In genomic region chr6:135166712-135167111, GRCm38 (mm10) we compare ENCODE assay signal across 13 mouse cellular contexts. TPM values are rescaled to one million over a fixed set of nuclear protein-coding genes. Genes with fewer than 3 reads are reported as not detected.
DNase-seq lines count a peak whose midpoint lies in the region; ATAC-seq and TF ChIP-seq lines count a peak whose summit lies in the region.
"Had no signal": no experiment of that assay in that cellular context is flagged by ENCODE, and none has a peak within 500 bp of the region (broad histone marks: within the 10 kb centered on the region; RNA-seq: fewer than 3 reads in every experiment).

No protein-coding gene starts in this region.

- intact Hi-C loops in left cerebral cortex, postnatal 14 days (cut with DNase I): no loop called here

- H3K4me1 ChIP-seq in hindbrain, postnatal 0 days (ENCODE audit: insufficient read depth, low read length): no peaks in the 10 kb centered on the region
- no peaks in the 10 kb centered on the region for H3K4me1 ChIP-seq in hindbrain, embryonic 11.5 days (replicated peaks; ENCODE audit: control insufficient read depth, insufficient read depth, low read length)
- peaks cover 23% of the 10 kb centered on the region for H3K4me1 ChIP-seq in E14TG2a.4 (replicated peaks; ENCODE audit: low read depth, low read length)
- H3K4me1 ChIP-seq in embryonic facial prominence, embryonic 10.5 days: peaks cover 13% of the 10 kb centered on the region
- H3K4me1 ChIP-seq in liver, embryonic 13.5 days (replicated peaks): peaks cover 61% of the 10 kb centered on the region

- no peak overlapping the region for H3K4me3 ChIP-seq in hindbrain, postnatal 0 days (ENCODE audit: low read length)
- H3K4me3 ChIP-seq in hindbrain, embryonic 11.5 days (ENCODE audit: low read depth, low read length): no peak overlapping the region
- peak overlapping the region; percentile 86; the same call in 1 of the 2 replicates for H3K4me3 ChIP-seq in E14TG2a.4 (replicated peaks; ENCODE audit: low read length)
- H3K4me3 ChIP-seq in embryonic facial prominence, embryonic 10.5 days: peak overlapping the region; percentile 67
- peak overlapping the region; percentile 91 for H3K4me3 ChIP-seq in liver, embryonic 13.5 days (replicated peaks)

- H3K36me3 ChIP-seq in hindbrain, postnatal 0 days (ENCODE audit: insufficient read depth, low read length): no peaks in the 10 kb centered on the region
- no peaks in the 10 kb centered on the region for H3K36me3 ChIP-seq in hindbrain, embryonic 11.5 days (ENCODE audit: control insufficient read depth, insufficient read depth, low read length)
- H3K36me3 ChIP-seq in E14TG2a.4 (ENCODE audit: insufficient read depth, low read length): peaks cover 6% of the 10 kb centered on the region; the same call in 1 of the 2 replicates
- no peaks in the 10 kb centered on the region for H3K36me3 ChIP-seq in embryonic facial prominence, embryonic 10.5 days (replicated peaks)
- peaks cover 29% of the 10 kb centered on the region for H3K36me3 ChIP-seq in liver, embryonic 13.5 days

- no peak for DNase-seq in hindbrain, postnatal 0 days (ENCODE audit: low spot score)
- no peak for DNase-seq in hindbrain, embryonic 11.5 days (ENCODE audit: low spot score)
- DNase-seq in embryonic facial prominence, embryonic 10.5 days (ENCODE audit: low spot score): no peak
- DNase-seq in liver, embryonic 13.5 days: peak; percentile 50
- no peak for DNase-seq in left cerebral cortex, postnatal 14 days (ENCODE audit: low spot score in 2 of 2)
- no peak for DNase-seq in layer of hippocampus, postnatal 10 days (ENCODE audit: low spot score in 2 of 2)

- H3K27ac ChIP-seq in hindbrain, postnatal 0 days: peak overlapping the region; percentile 85; the same call in 1 of the 2 replicates
- H3K27ac ChIP-seq in hindbrain, embryonic 11.5 days (ENCODE audit: low read depth, low read length): no peak overlapping the region
- no peak overlapping the region for H3K27ac ChIP-seq in embryonic facial prominence, embryonic 10.5 days (replicated peaks)
- peak overlapping the region; percentile 99 for H3K27ac ChIP-seq in liver, embryonic 13.5 days

- WGBS in hindbrain, postnatal 0 days: 57% methylated on average over 5 of the region's 5 CpGs
- 70% methylated on average over 5 of the region's 5 CpGs for WGBS in hindbrain, embryonic 11.5 days
- 64% methylated on average over 5 of the region's 5 CpGs for WGBS in embryonic facial prominence, embryonic 10.5 days
- WGBS in liver, embryonic 13.5 days (ENCODE audit: insufficient replicate concordance): 13% methylated on average over 5 of the region's 5 CpGs

- TF ChIP-seq CTCF in hindbrain, postnatal 0 days (IDR thresholded peaks at IDR 0.05; ENCODE audit: low read depth): no peak
- TF ChIP-seq CTCF in E14TG2a.4 (conservative IDR thresholded peaks at IDR 0.05; ENCODE audit: low read length): no peak

- no peak for ATAC-seq in hindbrain, postnatal 0 days
- no peak for ATAC-seq in hindbrain, embryonic 11.5 days (ENCODE audit: low FRiP score)
- ATAC-seq in liver, embryonic 13.5 days (ENCODE audit: low read depth): peak; percentile 43
- ATAC-seq in frontal cortex, adult (ENCODE audit: low TSS enrichment): no peak

- peak overlapping the region; percentile 76; the same call in 1 of the 2 replicates for H3K4me2 ChIP-seq in hindbrain, postnatal 0 days (ENCODE audit: low read depth, low read length)
- H3K4me2 ChIP-seq in hindbrain, embryonic 11.5 days (replicated peaks; ENCODE audit: low read depth, low read length): no peak overlapping the region
- peak overlapping the region; percentile 86 for H3K4me2 ChIP-seq in liver, embryonic 13.5 days

- H3K9me3 ChIP-seq in hindbrain, postnatal 0 days (ENCODE audit: low read length): no peaks in the 10 kb centered on the region
- H3K9me3 ChIP-seq in hindbrain, embryonic 11.5 days (ENCODE audit: control insufficient read depth, low read length): no peaks in the 10 kb centered on the region
- H3K9me3 ChIP-seq in E14TG2a.4 (ENCODE audit: low read length): no peaks in the 10 kb centered on the region
- no peaks in the 10 kb centered on the region for H3K9me3 ChIP-seq in embryonic facial prominence, embryonic 10.5 days
- H3K9me3 ChIP-seq in liver, embryonic 13.5 days (replicated peaks): no peaks in the 10 kb centered on the region

- H3K27me3 ChIP-seq in hindbrain, postnatal 0 days (ENCODE audit: insufficient read depth, low read length): no peaks in the 10 kb centered on the region
- no peaks in the 10 kb centered on the region for H3K27me3 ChIP-seq in hindbrain, embryonic 11.5 days (ENCODE audit: control insufficient read depth, insufficient read depth, low read length)
- peaks cover 6% of the 10 kb centered on the region; the same call in 1 of the 2 replicates for H3K27me3 ChIP-seq in E14TG2a.4 (ENCODE audit: insufficient read depth, low read length)
- peaks cover 22% of the 10 kb centered on the region for H3K27me3 ChIP-seq in embryonic facial prominence, embryonic 10.5 days (replicated peaks; ENCODE audit: low read depth, poor library complexity, severe bottlenecking)
- no peaks in the 10 kb centered on the region for H3K27me3 ChIP-seq in liver, embryonic 13.5 days

- no peak overlapping the region for H3K9ac ChIP-seq in hindbrain, postnatal 0 days (replicated peaks; ENCODE audit: low read length)
- no peak overlapping the region for H3K9ac ChIP-seq in hindbrain, embryonic 11.5 days (ENCODE audit: low read depth, low read length)
- peak overlapping the region; percentile 93 for H3K9ac ChIP-seq in liver, embryonic 13.5 days
- H3K9ac ChIP-seq: forebrain, postnatal 0 days had no signal

RNA-seq across cellular contexts. Expression of gene Fam234b, which starts 31.1 kb away (rescaled TPM):
- 75.7 and 79.0 TPM in 2 replicates for total RNA-seq in hindbrain, postnatal 0 days (2014; rRNA removed)
- polyA plus RNA-seq in hindbrain, postnatal 0 days (2015; fragmentation: Nextera tagmentation; extraction: Ambion mirVana): 86.6 and 92.0 TPM in 2 replicates
- polyA plus RNA-seq in hindbrain, embryonic 11.5 days (2014; fragmentation: Nextera tagmentation; extraction: Ambion mirVana): 32.5 and 34.2 TPM in 2 replicates
- polyA plus RNA-seq in embryonic facial prominence, embryonic 10.5 days (2016; fragmentation: Nextera tagmentation; extraction: Ambion mirVana): 18.4 and 20.1 TPM in 2 replicates
- 30.1 and 43.5 TPM in 2 replicates for polyA plus RNA-seq in liver, embryonic 13.5 days (2015; fragmentation: Nextera tagmentation; extraction: Ambion mirVana)
- total RNA-seq in left cerebral cortex, postnatal 14 days (2021): 100 to 1,000 TPM; 118 to 124 TPM
- 100 to 1,000 TPM; 112 to 127 TPM for total RNA-seq in layer of hippocampus, postnatal 10 days (2021)

RNA-seq across cellular contexts. Expression of gene Hebp1, which starts 31.1 kb away (rescaled TPM):
- total RNA-seq in hindbrain, postnatal 0 days (2014; rRNA removed): 5.7 and 8.3 TPM in 2 replicates
- 10.3 and 13.2 TPM in 2 replicates for polyA plus RNA-seq in hindbrain, postnatal 0 days (2015; fragmentation: Nextera tagmentation; extraction: Ambion mirVana)
- polyA plus RNA-seq in hindbrain, embryonic 11.5 days (2014; fragmentation: Nextera tagmentation; extraction: Ambion mirVana): 2.6 and 4.1 TPM in 2 replicates
- 4.1 and 5.2 TPM in 2 replicates for polyA plus RNA-seq in embryonic facial prominence, embryonic 10.5 days (2016; fragmentation: Nextera tagmentation; extraction: Ambion mirVana)
- 129 and 141 TPM in 2 replicates for polyA plus RNA-seq in liver, embryonic 13.5 days (2015; fragmentation: Nextera tagmentation; extraction: Ambion mirVana)
- total RNA-seq in left cerebral cortex, postnatal 14 days (2021): 10 to 100 TPM; 38.5 to 41.6 TPM
- total RNA-seq in layer of hippocampus, postnatal 10 days (2021): 10 to 100 TPM; 44.2 to 44.6 TPM

RNA-seq across cellular contexts. Expression of gene Gprc5d, which starts 48.6 kb away (rescaled TPM):
- not detected in 2 replicates for total RNA-seq in hindbrain, postnatal 0 days (2014; rRNA removed)
- not detected in 2 replicates for polyA plus RNA-seq in hindbrain, postnatal 0 days (2015; fragmentation: Nextera tagmentation; extraction: Ambion mirVana)
- polyA plus RNA-seq in hindbrain, embryonic 11.5 days (2014; fragmentation: Nextera tagmentation; extraction: Ambion mirVana): not detected in 2 replicates
- polyA plus RNA-seq in embryonic facial prominence, embryonic 10.5 days (2016; fragmentation: Nextera tagmentation; extraction: Ambion mirVana): not detected in 2 replicates
- polyA plus RNA-seq in liver, embryonic 13.5 days (2015; fragmentation: Nextera tagmentation; extraction: Ambion mirVana): 0.15 TPM in 1 of 2 replicates, not detected in the other
- not detected for total RNA-seq in left cerebral cortex, postnatal 14 days (2021)
- total RNA-seq in layer of hippocampus, postnatal 10 days (2021): not detected
- total RNA-seq: forebrain, postnatal 0 days; heart, adult 2 months; left cerebral cortex, postnatal 10 days had no signal
- polyA plus RNA-seq: brain, embryonic 14.5 days; heart, adult 2 months; midbrain, embryonic 14.5 days had no signal

Comparison
In these comparisons a context has a peak if more than half of its experiments do, and no peak if none do; other contexts are left out.
1. H3K27ac ChIP-seq: peak in hindbrain, postnatal 0 days (single experiment) and liver, embryonic 13.5 days (single experiment); none in hindbrain, embryonic 11.5 days (single experiment) and embryonic facial prominence, embryonic 10.5 days (single experiment).
2. H3K4me3 ChIP-seq: peak in E14TG2a.4 (single experiment), embryonic facial prominence, embryonic 10.5 days (single experiment) and liver, embryonic 13.5 days (single experiment); none in hindbrain, postnatal 0 days (single experiment) and hindbrain, embryonic 11.5 days (single experiment).